Mouse (Mus musculus) limb, embryonic 11.5 days (tissue): ENCODE measurements around the gene Cacng7. TPM values are rescaled to one million over a fixed set of nuclear protein-coding genes. Genes with fewer than 3 reads are reported as not detected.
A peak's percentile ranks its signal among the peaks of the same experiment; 100 is the strongest.
"Not testable (repeated sequence)": the region's sequence is repeated elsewhere in the genome, so short reads cannot be mapped to it uniquely, and the experiment has no call there.

Experiments
- ATAC-seq: fragments of 200-750 bp; cut with Nextera tagmentation; 2 replicates; pipeline ENCODE4 v1.8.0; 2017; ENCODE audit warnings: low read depth; ENCODE audit not compliant: insufficient number of reproducible peaks, low FRiP score, low TSS enrichment
- DNase-seq: peaks from one replicate; pipeline ENCODE4 v3.0.0-alpha.2; 2015; ENCODE audit warnings: low spot score
- H3K27ac ChIP-seq: fragments of 300-500 bp; sonication (generic); replicated peaks from 2 replicates; pipeline ENCODE4 v1.5.1; 2014; ENCODE audit warnings: low read depth, mild to moderate bottlenecking, low read length
- H3K27me3 ChIP-seq: fragments of 300-500 bp; sonication (generic); 2 replicates; pipeline ENCODE4 v1.6.1; 2014; ENCODE audit warnings: mild to moderate bottlenecking, low read length, mixed read lengths; ENCODE audit not compliant: control insufficient read depth, insufficient read depth
- H3K36me3 ChIP-seq: fragments of 300-500 bp; sonication (generic); 2 replicates; pipeline ENCODE4 v1.6.1; 2014; ENCODE audit warnings: mild to moderate bottlenecking, low read length, moderate library complexity, mixed read lengths; ENCODE audit not compliant: control insufficient read depth, insufficient read depth
- H3K4me1 ChIP-seq: fragments of 300-500 bp; sonication (generic); 2 replicates; pipeline ENCODE4 v1.6.1; 2014; ENCODE audit warnings: low read length, mixed read lengths; ENCODE audit not compliant: control insufficient read depth, insufficient read depth
- H3K4me2 ChIP-seq: fragments of 300-500 bp; sonication (generic); 2 replicates; pipeline ENCODE4 v1.6.1; 2014; ENCODE audit warnings: low read depth, mild to moderate bottlenecking, moderate library complexity; ENCODE audit not compliant: severe bottlenecking
- H3K4me3 ChIP-seq: fragments of 300-500 bp; sonication (generic); 2 replicates; pipeline ENCODE4 v1.5.1; 2014; ENCODE audit warnings: low read depth, low read length
- H3K9ac ChIP-seq: fragments of 300-500 bp; sonication (generic); 2 replicates; pipeline ENCODE4 v1.6.1; 2014; ENCODE audit warnings: mild to moderate bottlenecking, low read length
- H3K9me3 ChIP-seq: fragments of 300-500 bp; sonication (generic); 2 replicates; pipeline ENCODE4 v1.6.1; 2016; ENCODE audit warnings: low read length; ENCODE audit not compliant: control insufficient read depth
- WGBS: fragments of 180-500 bp; shearing (Covaris S2); extraction: QIAGEN DNeasy Blood & Tissue Kit; methylation state at CpG from one replicate; pipeline ENCODE4 v1.1.7; 2014; 5-methylcytosine and 5-hydroxymethylcytosine counted together
- polyA plus RNA-seq: library from polyadenylated mRNA; unstranded; fragments of >200 nt; fragmentation: Nextera tagmentation; extraction: Ambion mirVana; gene quantifications from 2 replicates; pipeline ENCODE4 v1.2.1, GENCODE M21; 2014

The Cacng7 gene
- polyA plus RNA-seq, 1 experiment from 2014 or later = 2.0 TPM

DNA sequence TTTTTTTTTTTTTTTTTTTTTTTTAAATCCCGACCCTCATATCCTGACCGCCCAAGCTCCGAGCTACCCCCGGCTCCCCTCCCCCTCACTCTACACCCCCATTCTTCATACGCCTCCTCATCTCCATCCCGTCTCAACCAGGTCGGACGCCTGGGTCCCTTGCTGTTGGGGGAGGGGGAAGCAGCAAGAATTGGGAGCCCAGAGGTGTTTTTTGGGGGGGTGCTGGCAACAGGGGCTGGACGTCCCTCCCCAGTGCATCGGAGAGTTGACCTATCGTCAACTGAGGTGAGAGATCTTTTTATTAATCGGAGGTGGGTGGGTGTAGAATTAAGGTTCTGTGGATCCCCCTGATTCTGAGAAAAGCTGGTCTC is 58.3 kb downstream of the Cacng7 start:
- ATAC-seq (no peak), DNase-seq (no peak)
- no peak overlapping the region for H3K27ac ChIP-seq
- peaks cover 6% of the 10 kb centered on the region for H3K4me1 ChIP-seq
- no peaks in the 10 kb centered on the region for H3K36me3 ChIP-seq
- no peaks in the 10 kb centered on the region for H3K27me3 ChIP-seq
- peak overlapping the region; percentile 31; the same call in 1 of the 2 replicates for H3K4me3 ChIP-seq
- peak overlapping the region; percentile 65 for H3K4me2 ChIP-seq
- H3K9me3 ChIP-seq = no peaks in the 10 kb centered on the region; the same call in 1 of the 2 replicates
- peak overlapping the region; percentile 52 for H3K9ac ChIP-seq
- 3% methylated on average over 12 of the region's 12 CpGs for WGBS

DNA sequence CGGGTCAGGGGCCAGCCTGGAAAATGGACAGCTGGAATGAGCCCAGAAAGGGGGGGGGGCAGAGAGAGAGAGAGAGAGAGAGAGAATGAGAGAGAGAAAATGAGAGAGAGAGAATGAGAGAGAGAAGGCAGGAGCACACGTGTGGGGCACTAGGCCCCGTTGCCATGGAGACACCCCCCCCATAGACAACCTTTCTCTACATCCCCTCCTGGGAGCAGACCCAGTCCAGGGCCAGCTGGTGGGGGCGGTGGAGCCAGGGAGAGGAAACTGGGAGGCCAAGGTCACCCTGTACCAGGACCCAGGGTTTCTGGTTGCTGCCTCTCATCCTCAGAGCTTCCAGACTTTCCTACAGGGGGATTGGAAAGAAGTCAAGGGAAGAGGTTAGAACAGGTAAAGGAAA is 59.1 kb downstream of the Cacng7 start:
- Histone ChIP-seq H3K27me3 (no peaks in the 10 kb centered on the region), H3K9ac (no peak overlapping the region), H3K4me2 (peak overlapping the region; percentile 65), H3K27ac (no peak overlapping the region), H3K36me3 (no peaks in the 10 kb centered on the region), H3K4me3 (peak overlapping the region; percentile 31; the same call in 1 of the 2 replicates), H3K4me1 (peaks cover 6% of the 10 kb centered on the region), H3K9me3 (no peaks in the 10 kb centered on the region; the same call in 1 of the 2 replicates)
- 15% methylated on average over 4 of the region's 4 CpGs for WGBS
- DNase-seq = peak; percentile 44
- no peak for ATAC-seq

GRCm38 (mm10) chr7:3397355-3397754 is 64.6 kb downstream of the Cacng7 start:
- H3K4me2 ChIP-seq = no peak overlapping the region
- H3K4me1 ChIP-seq = no peaks in the 10 kb centered on the region
- H3K27ac ChIP-seq = no peak overlapping the region
- H3K4me3 ChIP-seq = no peak overlapping the region
- H3K9me3 ChIP-seq = no peaks in the 10 kb centered on the region; the same call in 1 of the 2 replicates
- no peaks in the 10 kb centered on the region for H3K36me3 ChIP-seq
- no peaks in the 10 kb centered on the region for H3K27me3 ChIP-seq
- no peak overlapping the region for H3K9ac ChIP-seq
- WGBS = 73% methylated on average over 10 of the region's 10 CpGs
- DNase-seq (no peak), ATAC-seq (no peak)

DNA sequence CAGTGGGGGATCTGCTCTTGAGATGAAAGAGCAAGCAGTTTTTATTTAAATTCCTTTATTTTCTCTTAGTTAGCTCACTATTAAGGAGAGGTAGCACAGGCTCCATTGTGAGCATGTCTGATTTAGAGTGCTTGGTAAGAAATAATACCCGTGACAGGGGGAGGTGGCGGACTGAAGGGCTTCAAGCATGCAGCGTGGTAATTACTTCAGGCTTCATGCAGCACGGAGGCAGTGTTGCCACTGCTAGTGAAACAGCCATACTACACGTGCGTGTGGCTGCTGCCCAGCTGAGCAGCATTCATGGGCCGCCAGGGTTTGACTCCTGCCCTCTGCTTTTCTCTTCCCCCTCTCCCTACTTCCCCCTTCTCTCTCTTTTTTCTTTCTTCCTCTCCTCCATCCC is 65.0 kb downstream of the Cacng7 start:
- DNase-seq (no peak), ATAC-seq (peak; percentile 55)
- H3K4me1 ChIP-seq = no peaks in the 10 kb centered on the region
- no peak overlapping the region for H3K27ac ChIP-seq
- no peak overlapping the region for H3K4me2 ChIP-seq
- H3K27me3 ChIP-seq = no peaks in the 10 kb centered on the region
- H3K4me3 ChIP-seq = no peak overlapping the region
- no peaks in the 10 kb centered on the region for H3K36me3 ChIP-seq
- 0 out of 2 replicates have a peak overlapping the region, but pooled peaks have one; percentile 17 for H3K9ac ChIP-seq
- H3K9me3 ChIP-seq = no peaks in the 10 kb centered on the region; the same call in 1 of the 2 replicates
- 59% methylated on average over 7 of the region's 7 CpGs for WGBS

DNA sequence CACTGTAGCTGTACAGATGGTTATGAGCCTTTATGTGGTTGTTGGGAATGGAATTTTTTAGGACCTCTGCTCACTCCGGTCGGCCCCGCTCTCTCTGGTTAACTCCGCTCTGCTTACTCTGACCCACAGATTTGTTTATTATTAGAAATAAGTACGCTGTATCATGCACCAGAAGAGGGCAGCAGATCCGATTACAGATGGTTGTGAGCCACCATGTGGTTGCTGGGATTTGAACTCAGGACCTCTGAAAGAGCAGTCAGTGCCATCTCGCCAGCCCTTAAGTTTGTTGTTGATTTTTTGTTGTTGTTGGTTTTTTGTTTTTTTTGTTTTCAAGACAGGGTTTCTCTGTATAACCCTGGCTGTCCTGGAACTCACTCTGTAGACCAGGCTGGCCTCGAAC is 65.6 kb downstream of the Cacng7 start:
- not testable (repeated sequence) for H3K4me2 ChIP-seq

DNA sequence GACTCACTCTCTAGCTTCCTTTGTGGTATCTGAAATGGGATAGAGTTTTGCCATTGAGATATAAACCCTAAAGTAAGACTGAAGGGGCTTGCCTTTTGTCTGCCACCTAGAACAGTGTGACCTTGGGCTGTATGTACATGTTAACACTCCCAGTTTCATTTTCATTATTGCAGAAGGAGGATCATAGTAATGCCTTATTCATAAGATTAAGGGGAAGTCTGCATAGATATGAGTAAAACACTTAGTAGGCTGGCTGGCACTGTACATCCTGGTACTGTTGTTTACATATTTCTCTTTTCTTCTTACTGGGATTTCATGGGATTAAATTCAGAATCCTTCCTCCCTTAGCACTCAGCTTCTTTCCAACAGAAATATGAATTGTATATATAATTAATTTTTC is 67.2 kb downstream of the Cacng7 start:
- Histone ChIP-seq H3K36me3 (no peaks in the 10 kb centered on the region), H3K4me1 (no peaks in the 10 kb centered on the region), H3K9me3 (no peaks in the 10 kb centered on the region; the same call in 1 of the 2 replicates), H3K9ac (no peak overlapping the region), H3K27ac (no peak overlapping the region), H3K4me2 (no peak overlapping the region), H3K27me3 (no peaks in the 10 kb centered on the region), H3K4me3 (no peak overlapping the region)
- ATAC-seq = no peak
- DNase-seq = no peak

More for the DNA sequence above, 65.6 kb downstream of the Cacng7 start:
- H3K9ac ChIP-seq, H3K4me1 ChIP-seq, H3K36me3 ChIP-seq, H3K27ac ChIP-seq, H3K27me3 ChIP-seq, H3K4me3 ChIP-seq, H3K9me3 ChIP-seq, DNase-seq, ATAC-seq: not testable (repeated sequence)
- WGBS = 92% methylated on average over 8 of the region's 8 CpGs

GRCm38 (mm10) chr7:3409729-3410520 is 77.2 kb downstream of the Cacng7 start:
- Histone ChIP-seq H3K36me3 (no peaks in the 10 kb centered on the region), H3K27ac (no peak overlapping the region), H3K4me2 (no peak overlapping the region), H3K27me3 (peaks cover 30% of the 10 kb centered on the region), H3K4me3 (no peak overlapping the region), H3K9me3 (no peaks in the 10 kb centered on the region), H3K9ac (no peak overlapping the region), H3K4me1 (peaks cover 7% of the 10 kb centered on the region; the same call in 1 of the 2 replicates)
- ATAC-seq = no peak
- no peak for DNase-seq
- WGBS = 63% methylated on average over 11 of the region's 11 CpGs

DNA sequence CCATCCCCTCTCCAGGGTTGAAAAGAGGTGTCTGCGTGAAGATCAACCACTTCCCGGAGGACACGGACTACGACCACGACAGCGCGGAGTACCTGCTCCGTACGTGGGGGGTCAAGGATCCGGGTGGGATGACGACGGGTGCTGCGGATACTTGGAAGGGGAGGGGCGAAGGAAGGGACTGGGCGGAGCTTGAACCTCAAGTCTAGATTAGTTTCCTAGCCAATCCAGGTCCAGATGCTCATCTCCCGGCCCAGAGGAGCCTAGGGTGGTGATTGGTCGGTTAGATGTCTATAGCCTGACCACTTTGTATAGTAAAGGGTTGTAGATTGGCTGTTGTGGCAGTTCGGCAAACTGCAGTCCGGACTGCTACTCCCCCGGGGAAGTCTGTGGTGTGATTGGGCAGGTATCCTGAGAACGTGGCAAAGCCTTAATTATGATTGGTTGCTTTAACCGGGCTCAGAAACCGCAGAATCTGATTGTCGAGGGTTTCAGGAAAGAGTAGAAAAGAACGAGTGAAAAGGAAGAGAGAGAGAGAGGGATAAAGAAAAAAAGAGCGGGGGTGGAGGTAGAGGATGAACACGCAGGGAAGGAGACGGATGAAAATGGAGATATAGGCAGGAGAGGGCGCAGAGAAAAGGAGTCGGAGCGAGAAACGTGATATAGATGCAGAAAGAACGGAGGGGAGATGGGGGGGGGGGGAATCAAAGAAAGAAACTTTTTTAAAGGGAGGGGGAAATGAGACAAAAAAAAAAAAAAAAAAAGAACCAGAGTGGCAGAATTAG is 78.6 kb downstream of the Cacng7 start:
- peaks cover 45% of the 10 kb centered on the region for H3K27me3 ChIP-seq

More for the DNA sequence above, 78.6 kb downstream of the Cacng7 start:
- Histone ChIP-seq H3K9ac (no peak overlapping the region), H3K9me3 (0 out of 2 replicates have a peak, but pooled peaks cover 1% of the 10 kb centered on the region), H3K4me3 (peak overlapping the region; percentile 34), H3K36me3 (no peaks in the 10 kb centered on the region), H3K4me1 (peaks cover 7% of the 10 kb centered on the region; the same call in 1 of the 2 replicates), H3K4me2 (peak overlapping the region; percentile 70), H3K27ac (no peak overlapping the region)
- WGBS = under 1% methylated on average over 33 of the region's 33 CpGs
- ATAC-seq (peak; percentile 83), DNase-seq (peak; percentile 76)
